ENCODE assay signal across 26 mouse cellular contexts in genomic region chr17:72062978-72063377, GRCm38 (mm10).
"Had no signal": no experiment of that assay in that cellular context is flagged by ENCODE, and none has a peak within 500 bp of the region (broad histone marks: within the 10 kb centered on the region; RNA-seq: fewer than 3 reads in every experiment).

No protein-coding gene starts in this region.

- H3K27ac ChIP-seq: heart, adult 2 months; heart, embryonic 13.5 days; heart, embryonic 15.5 days; hindbrain, embryonic 13.5 days; hindbrain, embryonic 15.5 days; hindbrain, postnatal 0 days; kidney, embryonic 15.5 days; kidney, postnatal 0 days; layer of hippocampus, adult 2 months; left cerebral cortex, adult 2 months; limb, embryonic 10.5 days; limb, embryonic 12.5 days had no signal

- H3K4me2 ChIP-seq: heart, embryonic 11.5 days; heart, embryonic 13.5 days; heart, embryonic 15.5 days; hindbrain, embryonic 13.5 days; hindbrain, embryonic 15.5 days; kidney, embryonic 15.5 days; limb, embryonic 12.5 days; liver, embryonic 11.5 days had no signal

- H3K27me3 ChIP-seq: heart, embryonic 13.5 days; heart, embryonic 15.5 days; hindbrain, embryonic 13.5 days; hindbrain, embryonic 15.5 days; kidney, embryonic 15.5 days; limb, embryonic 12.5 days had no signal

- H3K9ac ChIP-seq: heart, embryonic 13.5 days; heart, embryonic 15.5 days; hindbrain, embryonic 13.5 days; hindbrain, embryonic 15.5 days; kidney, embryonic 15.5 days; limb, embryonic 12.5 days had no signal

- H3K4me1 ChIP-seq: heart, embryonic 13.5 days; heart, embryonic 15.5 days; hindbrain, embryonic 13.5 days; hindbrain, embryonic 15.5 days; kidney, embryonic 15.5 days had no signal

- DNase-seq: gastrocnemius, postnatal 14 days; gastrocnemius, postnatal 36 days; heart, adult 11 months; heart, adult 2 months; heart, postnatal 14 days; heart, postnatal 36 days; kidney, adult 11 months; kidney, adult 2 months; kidney, adult 9 months; kidney, postnatal 14 days; kidney, postnatal 36 days; liver had no signal

- H3K4me3 ChIP-seq: heart, adult 2 months; heart, embryonic 13.5 days; heart, embryonic 15.5 days; hindbrain, embryonic 13.5 days; hindbrain, embryonic 15.5 days; kidney, embryonic 15.5 days; layer of hippocampus, adult 2 months; left cerebral cortex, adult 2 months; limb, embryonic 10.5 days; limb, embryonic 12.5 days had no signal

- H3K9me3 ChIP-seq: heart, embryonic 13.5 days; heart, embryonic 15.5 days; hindbrain, embryonic 13.5 days; hindbrain, embryonic 15.5 days; kidney, embryonic 15.5 days; limb, embryonic 10.5 days; limb, embryonic 12.5 days had no signal

- ATAC-seq: hindbrain, postnatal 0 days; intestine, embryonic 16.5 days had no signal

- H3K36me3 ChIP-seq: heart, embryonic 13.5 days; heart, embryonic 15.5 days; hindbrain, embryonic 13.5 days; hindbrain, embryonic 15.5 days; kidney, embryonic 15.5 days; limb, embryonic 10.5 days; limb, embryonic 12.5 days had no signal
